Mouse (Mus musculus) left cerebral cortex, adult 8-10 months (tissue): ENCODE measurements around the gene Akap3. TPM values are rescaled to one million over a fixed set of nuclear protein-coding genes. Genes with fewer than 3 reads are reported as not detected.
A peak's percentile ranks its signal among the peaks of the same experiment; 100 is the strongest.

Source experiments
- DNase-seq, 2 experiments: peaks; one replicate each; pipeline ENCODE4 v3.0.0; 2022; ENCODE audit warnings: low spot score in 2 of 2
- total RNA-seq, 4 experiments: library from RNA; stranded (reverse); gene quantifications; 2 replicates each; pipeline ENCODE4 v1.2.4; 2022

The Akap3 gene
- under 1 TPM; 0.11 to 0.26 (median 0.18) TPM for total RNA-seq

DNA sequence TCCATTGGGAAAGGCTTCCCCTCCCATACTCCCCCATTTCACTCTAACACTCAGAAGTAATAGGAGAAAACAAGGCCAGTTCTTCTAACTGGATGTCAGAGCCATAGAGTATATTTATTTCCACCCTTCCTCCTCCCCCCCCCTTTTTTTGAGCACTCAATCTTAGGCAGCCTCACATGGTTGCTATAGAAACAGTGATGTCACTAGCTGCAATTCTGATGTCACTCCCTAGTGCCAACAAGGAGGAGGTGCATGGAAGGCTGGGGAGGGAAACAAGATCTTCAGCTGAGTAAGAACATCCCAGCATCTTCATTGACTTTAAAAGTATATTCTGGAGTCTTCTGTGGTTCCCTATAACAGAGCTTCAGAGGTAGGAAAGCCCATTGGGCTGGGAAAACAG lies at the start of gene Akap3:
Gene Akap3, plus strand, starts transcription at position 218 of the 400 bp plus-strand sequence.
- no peak for DNase-seq

DNA sequence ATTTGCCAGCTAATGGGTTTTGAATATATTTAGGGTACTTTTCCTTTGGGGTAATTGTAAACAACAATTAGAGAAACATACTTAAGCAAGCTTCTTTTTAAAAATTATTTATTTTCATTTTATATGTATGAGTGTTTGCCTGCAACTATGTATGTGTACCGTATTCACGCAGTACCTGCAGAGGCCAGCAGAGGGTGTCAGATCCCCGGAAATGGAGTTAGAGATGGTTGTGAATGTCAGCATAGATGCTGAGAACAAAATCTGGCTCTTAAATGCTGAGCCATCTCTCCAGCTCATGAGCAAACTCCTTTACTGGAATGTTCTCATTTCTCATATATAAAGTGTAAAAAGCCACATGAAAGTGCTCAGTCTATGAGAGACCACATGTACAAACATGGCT lies 46.1 kb upstream of the Akap3 start:
- DNase-seq = no peak

GRCm38 (mm10) chr6:126808134-126808533 lies 44.8 kb upstream of the Akap3 start:
- DNase-seq = peak in 1 of 2 experiments; percentile 45

GRCm38 (mm10) chr6:126808561-126808960 lies 44.3 kb upstream of the Akap3 start:
- no peak for DNase-seq

GRCm38 (mm10) chr6:126811481-126811880 lies 41.4 kb upstream of the Akap3 start:
- DNase-seq = no peak

DNA sequence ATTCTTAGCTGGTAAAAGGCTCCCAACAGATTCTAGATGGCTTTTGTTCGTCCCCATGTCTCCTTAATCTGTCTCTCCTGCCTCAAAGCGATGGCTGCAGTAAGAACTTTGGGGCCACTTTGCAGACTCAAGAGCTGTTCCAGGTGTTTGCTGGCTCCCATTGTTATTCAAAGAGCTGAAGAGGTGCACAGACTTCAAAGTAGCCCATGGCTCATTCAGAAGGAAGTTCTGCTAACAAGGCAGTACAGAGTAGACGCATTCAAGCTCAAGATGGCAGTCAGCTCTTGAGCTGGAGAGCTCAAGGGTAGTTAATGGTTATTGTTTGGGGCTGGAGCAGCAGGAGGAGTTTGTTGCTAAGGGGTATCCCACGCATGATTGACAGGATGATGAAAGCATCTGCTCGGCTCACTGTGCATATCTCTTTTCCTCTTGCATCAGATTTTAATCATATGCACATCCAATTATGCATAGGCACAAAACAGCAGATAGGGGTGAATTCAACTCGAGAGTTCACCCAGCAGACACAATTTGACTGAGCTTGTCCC lies 37.6 kb upstream of the Akap3 start:
- DNase-seq = no peak

DNA sequence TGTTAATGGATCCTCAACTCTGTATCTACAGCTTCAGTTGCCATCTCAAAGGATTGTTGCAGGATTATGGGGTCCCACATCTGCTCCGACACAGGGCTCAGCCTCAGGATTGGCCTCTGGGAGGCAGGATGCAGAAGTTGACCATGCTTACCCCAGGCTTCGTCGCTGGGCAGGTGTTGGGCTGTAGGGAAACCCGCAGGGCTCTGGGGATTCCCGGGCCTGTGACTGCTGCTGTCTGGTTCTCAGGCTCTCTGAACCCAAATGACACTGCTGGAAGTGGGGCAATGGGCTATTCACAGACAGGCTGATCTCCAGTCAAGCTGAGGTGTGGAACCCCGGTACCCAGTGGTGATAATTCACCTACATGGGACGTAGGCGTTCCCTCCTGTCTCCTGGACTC lies 36.6 kb upstream of the Akap3 start:
- DNase-seq = no peak

DNA sequence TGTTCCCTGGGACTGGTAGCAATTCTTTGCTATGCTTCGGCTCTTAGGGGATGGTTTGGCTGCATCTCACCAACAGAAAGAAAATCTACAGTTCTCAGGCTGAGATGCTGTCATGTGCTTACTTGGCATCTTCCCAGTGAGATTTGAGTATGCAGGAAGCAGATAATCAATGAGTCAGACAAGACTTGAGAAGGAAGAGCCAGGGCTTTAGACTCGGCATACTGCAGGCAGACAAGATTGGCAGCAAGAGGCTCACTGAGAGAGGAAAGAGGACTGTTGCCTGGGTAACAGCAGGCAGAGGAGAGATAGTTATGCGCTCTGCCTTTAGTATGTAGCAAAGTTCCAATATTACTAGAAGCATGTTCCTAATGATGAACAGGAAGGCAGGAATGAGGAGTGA lies 29.8 kb upstream of the Akap3 start:
- DNase-seq = peak in 1 of 2 experiments; percentile 43

DNA sequence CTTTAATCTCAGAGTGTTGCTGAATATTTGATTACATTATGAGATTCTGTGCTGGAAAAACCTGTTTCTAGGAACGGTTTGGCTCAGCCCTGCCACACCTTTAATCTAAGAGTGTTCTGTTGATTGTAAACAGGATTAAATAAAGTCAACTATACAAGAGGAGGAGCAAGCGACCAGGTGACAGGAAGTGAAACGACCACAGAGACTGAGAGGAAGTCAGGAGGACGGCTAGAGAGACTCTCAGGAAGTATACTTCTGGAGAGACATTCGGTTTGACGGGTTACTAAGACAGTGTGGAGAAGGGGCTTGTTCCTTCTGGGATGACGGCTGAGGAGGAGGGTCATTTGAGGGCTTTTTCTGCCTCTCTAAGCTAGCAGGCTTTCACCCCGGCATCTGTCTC lies 16.3 kb upstream of the Akap3 start:
- no peak for DNase-seq

DNA sequence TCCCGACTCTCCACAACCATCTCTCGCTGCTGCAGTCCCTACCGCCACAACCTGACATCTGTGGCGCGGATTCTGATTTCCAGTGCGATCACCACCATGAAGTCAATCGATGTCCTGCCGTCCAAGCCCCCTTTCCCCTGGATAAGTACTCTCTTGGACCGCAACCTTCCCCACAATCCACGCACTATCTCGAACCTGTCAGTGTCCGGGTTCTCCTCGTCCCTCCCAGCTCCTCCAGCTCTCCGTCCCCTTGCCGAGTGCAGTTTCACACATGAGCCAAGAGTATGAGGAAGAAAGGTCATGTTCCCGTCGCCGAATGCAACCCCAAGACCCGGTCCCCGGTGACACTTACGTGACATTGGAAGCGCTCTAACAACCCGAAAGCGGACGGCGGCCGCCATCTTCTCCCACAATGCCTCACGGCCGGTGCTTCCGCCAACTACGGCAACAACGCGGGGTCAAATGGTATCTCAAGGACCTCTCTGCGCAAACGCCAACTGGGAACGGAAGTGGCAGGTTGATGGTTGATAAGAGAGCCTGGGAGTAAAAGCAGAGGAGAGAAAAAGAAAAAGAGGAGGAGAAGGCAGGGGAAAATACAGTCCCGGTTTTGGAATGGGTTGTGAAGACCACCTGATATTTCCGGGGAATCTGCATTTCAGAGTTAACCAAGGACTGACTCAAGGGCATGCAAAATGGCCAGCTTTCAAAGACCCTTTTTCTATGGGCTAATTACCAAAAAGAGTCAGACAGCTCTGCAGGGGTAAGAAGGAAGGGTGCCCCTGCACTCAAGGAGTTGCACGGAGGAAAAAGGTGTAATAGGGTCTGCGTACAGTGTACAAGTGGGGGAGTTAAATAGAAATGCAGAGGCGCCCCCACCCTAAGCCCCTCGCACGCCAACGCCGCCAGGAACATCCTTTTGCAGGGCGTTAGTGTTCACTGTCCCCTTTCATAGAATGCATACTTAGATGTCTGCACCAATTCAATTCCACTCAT lies 3.9 kb upstream of the Akap3 start, which contains the start of gene Ndufa9:
Gene Ndufa9, minus strand, starts transcription at position 425 of the 993 bp plus-strand sequence.
- DNase-seq = peak; percentile 92 to 99

GRCm38 (mm10) chr6:126877118-126877517 lies 24.2 kb downstream of the Akap3 start:
- no peak for DNase-seq

DNA sequence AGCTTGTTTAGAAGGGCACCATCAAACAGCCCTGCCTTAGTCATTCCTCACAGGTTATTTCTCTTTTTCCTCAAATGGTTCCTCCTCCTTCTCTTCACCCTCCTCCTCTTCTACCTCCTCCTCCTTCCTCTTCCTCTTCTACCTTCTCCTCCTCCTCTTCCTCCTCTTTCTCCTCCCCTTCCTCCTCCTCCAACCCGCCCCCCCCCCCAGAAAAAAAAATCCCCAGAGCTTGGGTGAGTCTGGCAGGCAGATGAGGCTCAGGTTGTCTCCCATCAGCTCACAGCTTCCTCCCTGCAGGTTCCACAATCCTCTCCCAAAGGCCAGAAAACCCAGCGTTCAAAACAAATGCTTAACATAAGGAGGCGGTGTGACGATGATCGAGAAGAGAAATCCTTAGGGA lies 54.5 kb downstream of the Akap3 start:
- no peak for DNase-seq

DNA sequence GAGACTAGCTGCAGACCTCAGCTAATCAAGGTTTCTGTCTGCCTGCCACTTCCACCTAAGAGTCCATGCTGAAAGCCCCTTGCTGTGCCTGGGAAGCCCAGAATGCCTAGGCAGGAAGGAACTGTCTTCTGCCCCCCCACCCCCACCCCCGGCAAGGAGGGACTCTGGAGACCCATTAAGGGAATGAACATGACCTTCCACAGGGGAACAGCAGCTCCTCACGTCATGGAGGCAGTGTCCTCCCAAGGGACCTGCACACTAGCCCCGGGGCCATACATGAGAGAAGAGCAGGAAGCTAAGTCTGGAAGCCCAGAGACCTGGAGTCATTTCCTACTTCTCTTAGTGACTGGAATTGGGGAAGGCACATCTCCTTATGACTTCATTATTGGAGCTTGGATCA lies 55.0 kb downstream of the Akap3 start:
- no peak for DNase-seq

DNA sequence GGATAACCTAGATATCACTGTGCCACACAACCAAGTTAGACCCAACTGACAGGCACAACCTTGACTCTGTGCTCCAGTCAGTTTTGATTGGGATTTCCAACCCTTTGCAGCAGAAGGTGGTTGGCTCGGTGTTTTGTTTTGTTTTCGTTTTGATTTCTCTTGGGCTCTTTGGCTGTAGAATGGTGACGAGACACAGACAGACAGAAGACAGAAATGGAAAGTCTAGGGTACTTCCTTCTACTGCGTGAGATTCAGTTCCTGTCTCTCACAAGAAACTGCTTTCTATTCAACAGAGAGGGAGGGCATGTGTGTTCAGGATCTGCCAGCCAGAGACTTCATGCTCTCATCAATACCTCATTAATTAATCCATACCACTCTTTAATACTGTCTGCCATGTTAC lies 57.8 kb downstream of the Akap3 start:
- no peak for DNase-seq

GRCm38 (mm10) chr6:126914928-126915327 lies 62.0 kb downstream of the Akap3 start:
- DNase-seq = no peak

DNA sequence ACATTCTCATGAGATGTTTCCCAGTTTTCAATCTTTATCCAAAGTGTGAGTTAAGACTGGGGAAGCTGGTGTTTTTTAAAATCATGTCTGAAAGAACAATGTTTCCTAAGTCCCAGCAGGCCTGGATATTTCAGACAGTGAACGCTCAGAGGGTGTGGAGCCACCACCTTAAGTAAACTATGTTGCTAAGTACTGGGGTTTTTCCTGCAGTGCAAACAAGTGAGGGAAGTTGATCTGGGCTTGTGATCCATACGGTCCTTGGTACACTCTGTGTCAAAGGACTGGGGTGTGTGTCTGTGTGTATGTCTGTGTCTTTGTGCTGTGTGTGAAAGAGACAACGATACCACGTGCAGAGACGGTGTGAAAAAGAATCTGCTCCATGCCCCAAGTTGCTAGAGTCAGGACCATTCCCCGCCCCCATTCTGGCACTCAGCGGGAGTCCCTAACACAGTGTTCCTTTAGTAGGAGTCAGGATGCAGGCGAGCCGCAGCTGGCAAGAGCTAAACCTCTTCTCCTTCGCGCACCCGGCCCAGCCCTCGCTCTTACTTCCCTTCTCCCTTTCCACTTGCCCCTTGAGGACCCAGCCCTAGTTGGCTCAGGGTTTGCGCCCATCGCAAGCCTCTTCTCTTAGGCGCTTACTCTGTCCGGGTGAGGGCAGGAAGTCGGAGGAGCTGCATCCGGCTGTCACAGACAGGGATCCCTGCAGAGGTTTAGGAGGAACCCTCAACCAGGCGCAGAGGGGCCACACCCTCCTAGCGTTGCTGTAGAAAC lies 68.4 kb downstream of the Akap3 start, which contains the start of gene Dyrk4:
Gene Dyrk4, minus strand, starts transcription at position 729 of the 771 bp plus-strand sequence.
- DNase-seq = no peak

Other genes with a start within 250 kb of the Akap3 start
- 100 to 1,000 TPM; 126 to 148 (median 131) TPM for gene Kcna1, start 206.7 kb upstream of the Akap3 start, total RNA-seq
- gene Kcna6, start 112.4 kb upstream of the Akap3 start, total RNA-seq = 10 to 100 TPM; 73.3 to 81.8 (median 75.4) TPM
- gene Ndufa9, start 4.0 kb upstream of the Akap3 start, total RNA-seq = 100 to 1,000 TPM; 155 to 170 (median 160) TPM
- gene Dyrk4, start 68.7 kb downstream of the Akap3 start, total RNA-seq = under 1 TPM in 3 of 4 experiments, not detected in 1; 0.30 to 0.49 (median 0.41) TPM
- gene Rad51ap1, start 86.5 kb downstream of the Akap3 start, total RNA-seq = 1 to 10 TPM; 2.0 to 4.2 (median 3.5) TPM
- 10 to 100 TPM; 41.7 to 44.9 (median 42.5) TPM for gene D6Wsu163e, start 86.9 kb downstream of the Akap3 start, total RNA-seq
- gene Fgf6, start 162.5 kb downstream of the Akap3 start, total RNA-seq = under 1 TPM in 1 of 4 experiments, not detected in 3; 0.11 TPM
- gene Fgf23, start 219.8 kb downstream of the Akap3 start, total RNA-seq = under 1 TPM in 3 of 4 experiments, not detected in 1; 0.39 to 0.84 (median 0.71) TPM